ENCODE assay signal across 9 mouse cellular contexts in the genomic region with DNA sequence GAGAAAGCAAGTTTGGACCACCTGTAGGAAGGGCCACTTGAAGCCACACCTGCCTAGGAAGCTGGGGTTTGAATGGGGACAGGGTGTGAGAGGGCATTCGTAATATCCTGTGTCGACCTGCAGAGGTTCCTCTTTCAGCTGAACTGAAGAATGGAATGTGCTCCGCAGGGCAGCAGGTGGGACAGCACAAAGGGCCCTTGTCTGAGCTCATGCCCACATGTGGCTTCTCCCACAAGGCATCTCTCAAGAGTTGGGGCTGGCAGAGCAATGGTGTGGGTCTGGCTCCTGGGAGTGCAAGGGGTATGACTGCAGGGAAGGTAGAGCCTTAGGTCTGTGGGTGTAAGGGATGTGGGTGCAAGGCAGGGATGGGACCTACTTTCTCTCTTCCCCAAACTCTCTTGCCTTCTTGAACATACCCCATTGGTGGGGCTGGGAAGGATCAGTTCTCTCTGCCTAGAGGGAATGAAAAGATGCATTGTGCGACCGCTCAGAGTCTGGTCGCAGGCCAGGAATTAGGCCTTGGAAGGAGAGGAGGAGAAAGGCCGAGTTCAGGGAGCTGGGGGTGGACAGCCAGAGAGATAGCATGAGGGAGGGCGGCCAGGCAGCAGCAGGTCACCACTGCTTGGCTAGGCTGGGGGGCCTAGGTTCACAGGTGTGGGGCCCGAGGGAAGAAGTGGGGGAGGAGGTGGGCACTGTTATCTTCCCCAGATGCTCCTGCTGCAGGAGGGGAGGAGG.
DNase-seq lines count a peak whose midpoint lies in the region; ATAC-seq and TF ChIP-seq lines count a peak whose summit lies in the region.
"Had no signal": no experiment of that assay in that cellular context is flagged by ENCODE, and none has a peak within 500 bp of the region (broad histone marks: within the 10 kb centered on the region; RNA-seq: fewer than 3 reads in every experiment).

No protein-coding gene starts in this region.

- no peak overlapping the region for H3K4me2 ChIP-seq in hindbrain, embryonic 11.5 days (replicated peaks; ENCODE audit: low read depth, low read length)
- H3K4me2 ChIP-seq in liver, postnatal 0 days (ENCODE audit: low read depth, low read length), result no peak overlapping the region
- H3K4me2 ChIP-seq: stomach, embryonic 15.5 days had no signal

- intact Hi-C loops in left cerebral cortex, postnatal 36 days (cut with DNase I), result no loop called here

- H3K27me3 ChIP-seq in hindbrain, embryonic 11.5 days (ENCODE audit: control insufficient read depth, insufficient read depth, low read length), result peaks cover 5% of the 10 kb centered on the region; the same call in 1 of the 2 replicates
- no peaks in the 10 kb centered on the region for H3K27me3 ChIP-seq in liver, postnatal 0 days (ENCODE audit: insufficient read depth, low read length)
- H3K27me3 ChIP-seq: stomach, embryonic 15.5 days had no signal

- no peak for TF ChIP-seq EP300 in liver, postnatal 0 days (IDR thresholded peaks at IDR 0.05; ENCODE audit: low read depth)

- no peak overlapping the region for H3K9ac ChIP-seq in hindbrain, embryonic 11.5 days (ENCODE audit: low read depth, low read length)
- no peak overlapping the region for H3K9ac ChIP-seq in liver, postnatal 0 days (replicated peaks)
- H3K9ac ChIP-seq: stomach, embryonic 15.5 days had no signal

- DNase-seq in adrenal gland, adult (ENCODE audit: inconsistent age in 2 of 2, low spot score in 1 of 2), result peak; percentile 83 to 92
- no peak for DNase-seq in adrenal gland, postnatal 4 days (ENCODE audit: low spot score in 2 of 2)
- peak; percentile 83 to 84 for DNase-seq in adrenal gland, postnatal 36 days
- no peak for DNase-seq in hindbrain, embryonic 11.5 days (ENCODE audit: low spot score)
- peak; percentile 17 to 31 for DNase-seq in left cerebral cortex, postnatal 36 days (ENCODE audit: low spot score in 2 of 2)
- peak; percentile 31 for DNase-seq in right cerebral cortex, postnatal 4 days
- no peak for DNase-seq in gastrocnemius, postnatal 10 days
- DNase-seq in liver, postnatal 0 days, result no peak

- H3K9me3 ChIP-seq in hindbrain, embryonic 11.5 days (ENCODE audit: control insufficient read depth, low read length), result no peaks in the 10 kb centered on the region
- H3K9me3 ChIP-seq in liver, postnatal 0 days (ENCODE audit: low read length), result no peaks in the 10 kb centered on the region
- H3K9me3 ChIP-seq: stomach, embryonic 15.5 days had no signal

- H3K27ac ChIP-seq in hindbrain, embryonic 11.5 days (ENCODE audit: low read depth, low read length), result peak overlapping the region; percentile 36; the same call in 1 of the 2 replicates
- no peak overlapping the region for H3K27ac ChIP-seq in liver, postnatal 0 days (ENCODE audit: low read depth)
- H3K27ac ChIP-seq: stomach, embryonic 15.5 days had no signal

- WGBS in hindbrain, embryonic 11.5 days, result 36% methylated on average over 9 of the region's 9 CpGs
- WGBS in liver, postnatal 0 days (ENCODE audit: insufficient replicate concordance), result 51% methylated on average over 9 of the region's 9 CpGs

- 0 out of 2 replicates have a peak, but pooled peaks cover 1% of the 10 kb centered on the region for H3K4me1 ChIP-seq in hindbrain, embryonic 11.5 days (replicated peaks; ENCODE audit: control insufficient read depth, insufficient read depth, low read length)
- H3K4me1 ChIP-seq in liver, postnatal 0 days (ENCODE audit: insufficient read depth), result peaks cover 2% of the 10 kb centered on the region; the same call in 1 of the 2 replicates
- H3K4me1 ChIP-seq: stomach, embryonic 15.5 days had no signal

- no peak for ATAC-seq in hindbrain, embryonic 11.5 days (ENCODE audit: low FRiP score)
- ATAC-seq in liver, postnatal 0 days, result no peak

- no peak overlapping the region for H3K4me3 ChIP-seq in hindbrain, embryonic 11.5 days (ENCODE audit: low read depth, low read length)
- no peak overlapping the region for H3K4me3 ChIP-seq in liver, postnatal 0 days (ENCODE audit: low read depth, low read length)
- H3K4me3 ChIP-seq: stomach, embryonic 15.5 days had no signal

- no peaks in the 10 kb centered on the region for H3K36me3 ChIP-seq in hindbrain, embryonic 11.5 days (ENCODE audit: control insufficient read depth, insufficient read depth, low read length)
- H3K36me3 ChIP-seq in liver, postnatal 0 days (replicated peaks; ENCODE audit: insufficient read depth, low read length), result no peaks in the 10 kb centered on the region
- H3K36me3 ChIP-seq: stomach, embryonic 15.5 days had no signal

- TF ChIP-seq CTCF in liver, postnatal 0 days (IDR thresholded peaks at IDR 0.05; ENCODE audit: low read depth), result no peak

Comparison
In these comparisons a context has a peak if more than half of its experiments do, and no peak if none do; other contexts are left out.
1. DNase-seq: peak in adrenal gland, adult (2 of 2), adrenal gland, postnatal 36 days (2 of 2), left cerebral cortex, postnatal 36 days (2 of 2) and right cerebral cortex, postnatal 4 days (single experiment); none in adrenal gland, postnatal 4 days (0 of 2), hindbrain, embryonic 11.5 days (single experiment), gastrocnemius, postnatal 10 days (single experiment) and liver, postnatal 0 days (single experiment).